Mouse (Mus musculus) lung, postnatal 0 days (tissue): Measurements from ENCODE around the gene Mindy2. TPM values are rescaled to one million over a fixed set of nuclear protein-coding genes. Genes with fewer than 3 reads are reported as not detected.
"Not testable (repeated sequence)": the region's sequence is repeated elsewhere in the genome, so short reads cannot be mapped to it uniquely, and the experiment has no call there.

Experiments used
- ATAC-seq: fragments of 200-750 bp; cut with Nextera tagmentation; 2 replicates; pipeline ENCODE4 v1.8.0; 2017; ENCODE audit warnings: moderate library complexity
- DNase-seq: peaks from one replicate; pipeline ENCODE4 v3.0.0-alpha.2; 2016; ENCODE audit warnings: low spot score
- H3K27ac ChIP-seq: fragments of 300-500 bp; sonication (generic); 2 replicates; pipeline ENCODE4 v1.5.1; 2014; ENCODE audit warnings: antibody characterized with exemption, mild to moderate bottlenecking, low read length, mixed read lengths
- H3K27me3 ChIP-seq: fragments of 300-500 bp; sonication (generic); replicated peaks from 2 replicates; pipeline ENCODE4 v1.6.1; 2014; ENCODE audit warnings: low read length, mixed read lengths; ENCODE audit not compliant: insufficient read depth
- H3K36me3 ChIP-seq: fragments of 300-500 bp; sonication (generic); 2 replicates; pipeline ENCODE4 v1.6.1; 2014; ENCODE audit warnings: low read length, mixed read lengths; ENCODE audit not compliant: insufficient read depth
- H3K4me1 ChIP-seq: fragments of 300-500 bp; sonication (generic); 2 replicates; pipeline ENCODE4 v1.6.1; 2014; ENCODE audit warnings: antibody characterized with exemption, low read depth, low read length, mixed read lengths; ENCODE audit not compliant: insufficient read depth
- H3K4me2 ChIP-seq: fragments of 300-500 bp; sonication (generic); replicated peaks from 2 replicates; pipeline ENCODE4 v1.6.1; 2014; ENCODE audit warnings: low read depth, mild to moderate bottlenecking, low read length, moderate library complexity, mixed read lengths
- H3K4me3 ChIP-seq: fragments of 300-500 bp; sonication (generic); 2 replicates; pipeline ENCODE4 v1.5.1; 2014; ENCODE audit warnings: low read depth, low read length
- H3K9ac ChIP-seq: fragments of 300-500 bp; sonication (generic); replicated peaks from 2 replicates; pipeline ENCODE4 v1.6.1; 2014; ENCODE audit warnings: low read depth, mild to moderate bottlenecking
- H3K9me3 ChIP-seq: fragments of 300-500 bp; sonication (generic); 2 replicates; pipeline ENCODE4 v1.6.1; 2016; ENCODE audit warnings: low read length, mixed read lengths
- CTCF ChIP-seq: IDR thresholded peaks from 2 replicates; pipeline ENCODE4 v1.5.1; 2016; ENCODE audit warnings: antibody characterized with exemption, mild to moderate bottlenecking
- EP300 ChIP-seq: IDR thresholded peaks from 2 replicates; pipeline ENCODE4 v1.6.1; 2016; ENCODE audit warnings: antibody characterized with exemption, mild to moderate bottlenecking, control low read depth
- WGBS: fragments of 180-500 bp; shearing (Covaris S2); extraction: QIAGEN DNeasy Blood & Tissue Kit; methylation state at CpG from one replicate; pipeline ENCODE4 v1.1.7; 2014; 5-methylcytosine and 5-hydroxymethylcytosine counted together
- polyA plus RNA-seq: library from polyadenylated mRNA; unstranded; fragments of >200 nt; fragmentation: Nextera tagmentation; extraction: Ambion mirVana; gene quantifications from 2 replicates; pipeline ENCODE4 v1.2.1, GENCODE M21; 2015

Mindy2 gene
- polyA plus RNA-seq, 1 experiment from 2014 or later, result 18.9 TPM

- Histone ChIP-seq H3K9ac (no peak overlapping the region), H3K4me3 (no peak overlapping the region), H3K27ac (no peak overlapping the region), H3K36me3 (peaks cover 25% of the 10 kb centered on the region; the same call in 1 of the 2 replicates), H3K4me2 (no peak overlapping the region), H3K9me3 (no peaks in the 10 kb centered on the region), H3K4me1 (no peaks in the 10 kb centered on the region), H3K27me3 (no peaks in the 10 kb centered on the region)
- TF ChIP-seq CTCF, result no peak
- no peak for TF ChIP-seq EP300
- DNase-seq (no peak), ATAC-seq (no peak)
- WGBS, result 78% methylated on average over 5 of the region's 5 CpGs
These were observed 76.0 kb downstream of the Mindy2 start for GRCm38 (mm10) chr9:70580956-70581355.

GRCm38 (mm10) chr9:70578123-70578522 lies 78.9 kb downstream of the Mindy2 start:
- no peak overlapping the region for H3K9ac ChIP-seq
- peaks cover 25% of the 10 kb centered on the region; the same call in 1 of the 2 replicates for H3K36me3 ChIP-seq
- H3K9me3 ChIP-seq, result no peaks in the 10 kb centered on the region
- H3K4me2 ChIP-seq, result no peak overlapping the region
- ATAC-seq (no peak), DNase-seq (no peak)
- TF ChIP-seq CTCF, result no peak
- no peak for TF ChIP-seq EP300
- H3K27me3 ChIP-seq, result no peaks in the 10 kb centered on the region
- 88% methylated on average over 2 of the region's 2 CpGs for WGBS
- H3K27ac ChIP-seq, result no peak overlapping the region
- no peaks in the 10 kb centered on the region for H3K4me1 ChIP-seq
- H3K4me3 ChIP-seq, result no peak overlapping the region

GRCm38 (mm10) chr9:70570351-70570750 lies 86.6 kb downstream of the Mindy2 start:
- Histone ChIP-seq H3K9ac (no peak overlapping the region), H3K27ac (peak overlapping the region; percentile 68), H3K36me3 (peaks cover 6% of the 10 kb centered on the region; the same call in 1 of the 2 replicates), H3K4me1 (peaks cover 5% of the 10 kb centered on the region; the same call in 1 of the 2 replicates), H3K4me2 (peak overlapping the region; percentile 38), H3K27me3 (no peaks in the 10 kb centered on the region), H3K4me3 (0 out of 2 replicates have a peak overlapping the region, but pooled peaks have one; percentile 8), H3K9me3 (no peaks in the 10 kb centered on the region)
- 63% methylated on average over 8 of the region's 8 CpGs for WGBS
- DNase-seq, result peak; percentile 81
- TF ChIP-seq CTCF (no peak), EP300 (peak; percentile 31; the same call in 1 of the 2 replicates)
- peak; percentile 95 for ATAC-seq

- H3K27ac ChIP-seq, result no peak overlapping the region
- WGBS, result 63% methylated on average over 5 of the region's 5 CpGs
- H3K4me2 ChIP-seq, result no peak overlapping the region
- H3K4me1 ChIP-seq, result peaks cover 5% of the 10 kb centered on the region; the same call in 1 of the 2 replicates
- peak; percentile 86 for DNase-seq
- H3K27me3 ChIP-seq, result no peaks in the 10 kb centered on the region
- no peaks in the 10 kb centered on the region for H3K36me3 ChIP-seq
- peak; percentile 78 for TF ChIP-seq EP300
- no peak for TF ChIP-seq CTCF
- ATAC-seq, result peak; percentile 89
- H3K9me3 ChIP-seq, result no peaks in the 10 kb centered on the region
- H3K4me3 ChIP-seq, result no peak overlapping the region
- H3K9ac ChIP-seq, result no peak overlapping the region
These were observed 89.3 kb downstream of the Mindy2 start for GRCm38 (mm10) chr9:70567651-70568050.

GRCm38 (mm10) chr9:70562825-70563224 lies 94.1 kb downstream of the Mindy2 start:
- H3K9me3 ChIP-seq, result no peaks in the 10 kb centered on the region
- TF ChIP-seq CTCF (no peak), EP300 (no peak)
- 84% methylated on average over 3 of the region's 3 CpGs for WGBS
- no peak overlapping the region for H3K4me3 ChIP-seq
- H3K27ac ChIP-seq, result no peak overlapping the region
- no peak overlapping the region for H3K9ac ChIP-seq
- H3K4me1 ChIP-seq, result no peaks in the 10 kb centered on the region
- no peak overlapping the region for H3K4me2 ChIP-seq
- H3K36me3 ChIP-seq, result no peaks in the 10 kb centered on the region
- H3K27me3 ChIP-seq, result no peaks in the 10 kb centered on the region
- DNase-seq (no peak), ATAC-seq (no peak)

GRCm38 (mm10) chr9:70556796-70557195 lies 100.2 kb downstream of the Mindy2 start:
- H3K4me1 ChIP-seq, result no peaks in the 10 kb centered on the region
- ATAC-seq (no peak), DNase-seq (no peak)
- H3K4me2 ChIP-seq, result no peak overlapping the region
- TF ChIP-seq CTCF (no peak), EP300 (no peak)
- H3K4me3 ChIP-seq, result no peak overlapping the region
- no peaks in the 10 kb centered on the region for H3K9me3 ChIP-seq
- H3K36me3 ChIP-seq, result peaks cover 4% of the 10 kb centered on the region; the same call in 1 of the 2 replicates
- no peak overlapping the region for H3K9ac ChIP-seq
- 82% methylated on average over 5 of the region's 5 CpGs for WGBS
- no peak overlapping the region for H3K27ac ChIP-seq
- no peaks in the 10 kb centered on the region for H3K27me3 ChIP-seq

GRCm38 (mm10) chr9:70555431-70555830 lies 101.5 kb downstream of the Mindy2 start:
- DNase-seq (no peak), ATAC-seq (no peak)
- no peak overlapping the region for H3K9ac ChIP-seq
- TF ChIP-seq CTCF, result no peak
- TF ChIP-seq EP300, result no peak
- no peaks in the 10 kb centered on the region for H3K9me3 ChIP-seq
- H3K4me1 ChIP-seq, result no peaks in the 10 kb centered on the region
- H3K27me3 ChIP-seq, result no peaks in the 10 kb centered on the region
- H3K4me3 ChIP-seq, result no peak overlapping the region
- H3K4me2 ChIP-seq, result no peak overlapping the region
- no peak overlapping the region for H3K27ac ChIP-seq
- H3K36me3 ChIP-seq, result peaks cover 4% of the 10 kb centered on the region; the same call in 1 of the 2 replicates

- not testable (repeated sequence) for H3K36me3 ChIP-seq, ATAC-seq, H3K27me3 ChIP-seq, H3K4me3 ChIP-seq, H3K9me3 ChIP-seq, H3K9ac ChIP-seq, H3K27ac ChIP-seq, DNase-seq, H3K4me1 ChIP-seq, H3K4me2 ChIP-seq
- WGBS, result 95% methylated on average over 2 of the region's 2 CpGs
These were observed 104.7 kb downstream of the Mindy2 start for GRCm38 (mm10) chr9:70552233-70552632.
